Mouse (Mus musculus) lung, adult 2 months (tissue): Measurements from ENCODE around the gene Adamts8.

Source experiments
- CTCF ChIP-seq: fragments of 200-500 bp; IDR thresholded peaks from 2 replicates; pipeline ENCODE4 v1.5.1; 2011; ENCODE audit warnings: mild to moderate bottlenecking, low read length, control low read depth; ENCODE audit not compliant: insufficient read depth
- POLR2A ChIP-seq: fragments of 200-500 bp; IDR thresholded peaks from 2 replicates; pipeline ENCODE4 v1.6.1; 2011; ENCODE audit warnings: low read depth, mild to moderate bottlenecking, control low read depth, low read length, borderline replicate concordance; ENCODE audit errors: extremely low read depth

- TF ChIP-seq POLR2A, result no peak
- TF ChIP-seq CTCF, result no peak
These were observed 7.6 kb downstream of the Adamts8 start for GRCm38 (mm10) chr9:30949971-30950370.
